Mouse (Mus musculus): ENCODE results near the gene AI464131.

DNA sequence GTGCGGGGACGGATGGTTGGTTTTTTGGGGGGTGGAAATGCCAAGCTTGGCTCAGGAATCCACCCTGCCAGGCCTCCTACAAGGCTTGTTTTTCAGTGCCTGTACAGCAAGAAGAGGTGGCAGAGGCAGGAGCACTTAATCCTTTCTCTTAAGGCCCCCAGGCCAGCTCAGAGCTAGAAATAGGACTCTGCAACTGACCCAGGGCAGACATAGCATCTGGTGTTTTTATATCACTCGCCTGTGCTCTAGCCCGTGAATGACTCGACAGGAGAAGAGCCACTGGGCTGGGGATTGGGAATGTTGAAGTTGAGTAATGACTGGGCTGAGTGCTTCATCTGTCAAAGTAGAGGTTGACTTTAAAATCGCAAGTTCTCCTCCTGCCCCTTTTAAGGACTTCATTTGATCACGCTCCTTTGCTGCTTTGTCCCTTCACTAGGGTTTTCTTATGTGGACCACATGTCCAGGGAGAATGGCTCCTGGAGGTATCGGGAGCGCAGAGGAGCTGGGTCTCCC lies 25.2 kb downstream of the AI464131 start:
- TF ChIP-seq CHD2 (IDR thresholded peaks at IDR 0.05; ENCODE audit: low read depth, low read length) (no peak), HCFC1 (IDR thresholded peaks at IDR 0.05; ENCODE audit: borderline replicate concordance, insufficient read depth, low read length) (no peak), MAFK (IDR thresholded peaks at IDR 0.05; ENCODE audit: insufficient read depth, low read depth, low read length) (no peak)

All from ES-E14 (cell line).